Mouse (Mus musculus): ENCODE results near the gene Gabrg3. TPM values are rescaled to one million over a fixed set of nuclear protein-coding genes. Genes with fewer than 3 reads are reported as not detected.

The Gabrg3 gene
- 0.20 and 0.69 TPM in 2 replicates for polyA plus RNA-seq (2016; fragmentation: Nextera tagmentation; extraction: Ambion mirVana)

GRCm38 (mm10) chr7:57386517-57387340 is at the start of gene Gabrg3:
TSS of gene Gabrg3 (minus strand) at chr7:57387188.
- Histone ChIP-seq H3K4me2 (peak within 1 kb of the TSS; percentile 93), H3K27ac (ENCODE audit: poor library complexity, severe bottlenecking) (no peak within 1 kb of the TSS), H3K36me3 (no peaks in the 10 kb centered on the region), H3K27me3 (replicated peaks) (peaks cover 42% of the 10 kb centered on the region), H3K9ac (peak within 1 kb of the TSS; percentile 7), H3K4me3 (peak within 1 kb of the TSS; percentile 55), H3K9me3 (replicated peaks) (no peaks in the 10 kb centered on the region), H3K4me1 (replicated peaks) (0 out of 2 replicates have a peak, but pooled peaks cover 5% of the 10 kb centered on the region)
- 1% methylated on average over 64 of the region's 71 CpGs for WGBS
- peak; percentile 45; the same call in 1 of the 2 replicates for ATAC-seq (ENCODE audit: insufficient number of reproducible peaks, low FRiP score)

- Histone ChIP-seq H3K9ac (no peak overlapping the region), H3K27me3 (replicated peaks) (no peaks in the 10 kb centered on the region), H3K9me3 (replicated peaks) (no peaks in the 10 kb centered on the region), H3K4me3 (no peak overlapping the region), H3K27ac (ENCODE audit: poor library complexity, severe bottlenecking) (no peak overlapping the region), H3K4me2 (no peak overlapping the region), H3K4me1 (replicated peaks) (no peaks in the 10 kb centered on the region), H3K36me3 (no peaks in the 10 kb centered on the region)
- 66% methylated on average over 1 of the region's 1 CpGs for WGBS
- no peak for ATAC-seq (ENCODE audit: insufficient number of reproducible peaks, low FRiP score)
Observed at GRCm38 (mm10) chr7:57422675-57423074, 35.7 kb upstream of the Gabrg3 start.

DNA sequence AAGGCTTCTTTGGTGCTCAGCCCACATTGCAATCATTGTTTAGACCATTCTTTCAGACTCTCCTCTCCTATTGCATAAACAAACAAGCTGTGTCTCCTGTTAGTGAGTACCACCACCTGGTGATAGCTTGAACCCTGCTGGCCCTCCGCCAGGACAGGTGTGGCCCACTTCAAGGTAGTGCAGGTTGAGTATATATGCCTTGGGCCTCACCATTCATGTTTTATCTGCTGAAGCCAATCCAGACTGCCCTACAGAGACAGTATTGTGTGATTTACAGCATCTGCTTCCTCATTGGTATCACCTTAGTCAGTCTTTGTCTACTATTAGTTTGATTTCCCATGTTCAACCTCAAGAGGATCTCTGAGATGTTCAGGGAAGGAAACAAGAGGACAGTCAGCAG is 34.1 kb upstream of the Gabrg3 start:
- ATAC-seq (ENCODE audit: insufficient number of reproducible peaks, low FRiP score) = no peak
- Histone ChIP-seq H3K36me3 (no peaks in the 10 kb centered on the region), H3K9me3 (replicated peaks) (no peaks in the 10 kb centered on the region), H3K27me3 (replicated peaks) (no peaks in the 10 kb centered on the region), H3K27ac (ENCODE audit: poor library complexity, severe bottlenecking) (no peak overlapping the region), H3K4me3 (no peak overlapping the region), H3K4me2 (no peak overlapping the region), H3K9ac (no peak overlapping the region), H3K4me1 (replicated peaks) (no peaks in the 10 kb centered on the region)
- WGBS = 71% methylated on average over 1 of the region's 1 CpGs

DNA sequence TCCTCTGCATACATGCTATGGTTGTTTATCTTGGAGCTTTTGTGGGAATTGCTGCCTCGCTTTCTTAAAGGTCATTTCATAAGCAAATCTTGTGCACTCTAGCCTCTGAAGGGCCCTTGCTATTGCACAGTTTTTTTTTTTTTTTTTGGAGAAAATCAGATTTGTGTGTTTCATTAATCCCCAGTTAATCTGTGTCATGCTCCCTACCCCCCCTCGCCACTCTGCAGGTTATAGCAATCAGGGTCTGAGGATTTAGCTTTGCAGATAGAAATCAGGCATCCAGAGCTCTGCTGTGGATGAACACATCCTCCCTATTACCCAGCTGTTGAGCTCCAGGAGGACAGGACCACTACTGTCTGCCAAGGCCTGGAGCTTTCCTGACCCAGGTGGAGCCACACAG is 32.4 kb upstream of the Gabrg3 start, which contains the start of gene Gabrb3:
Gabrb3 (plus strand) TSS at position 301 of the 400 bp plus-strand sequence.
- WGBS = 61% methylated on average over 2 of the region's 2 CpGs
- H3K4me2 ChIP-seq = no peak within 1 kb of the TSS
- no peaks in the 10 kb centered on the region for H3K9me3 ChIP-seq (replicated peaks)
- H3K9ac ChIP-seq = no peak within 1 kb of the TSS
- no peaks in the 10 kb centered on the region for H3K4me1 ChIP-seq (replicated peaks)
- no peaks in the 10 kb centered on the region for H3K36me3 ChIP-seq
- H3K27ac ChIP-seq (ENCODE audit: poor library complexity, severe bottlenecking) = no peak within 1 kb of the TSS
- H3K27me3 ChIP-seq (replicated peaks) = no peaks in the 10 kb centered on the region
- no peak for ATAC-seq (ENCODE audit: insufficient number of reproducible peaks, low FRiP score)
- H3K4me3 ChIP-seq = no peak within 1 kb of the TSS

- Histone ChIP-seq H3K9me3 (replicated peaks) (no peaks in the 10 kb centered on the region), H3K9ac (no peak overlapping the region), H3K4me2 (no peak overlapping the region), H3K4me1 (replicated peaks) (no peaks in the 10 kb centered on the region), H3K36me3 (no peaks in the 10 kb centered on the region), H3K27ac (ENCODE audit: poor library complexity, severe bottlenecking) (no peak overlapping the region), H3K27me3 (replicated peaks) (no peaks in the 10 kb centered on the region), H3K4me3 (no peak overlapping the region)
- no peak for ATAC-seq (ENCODE audit: insufficient number of reproducible peaks, low FRiP score)
- whole genome bisulfite sequencing = 30% methylated on average over 1 of the region's 1 CpGs
Observed at GRCm38 (mm10) chr7:57412896-57413295, 25.9 kb upstream of the Gabrg3 start.

- 78% methylated on average over 4 of the region's 4 CpGs for WGBS
- Histone ChIP-seq H3K36me3 (no peaks in the 10 kb centered on the region), H3K9ac (no peak overlapping the region), H3K4me3 (no peak overlapping the region), H3K27ac (ENCODE audit: poor library complexity, severe bottlenecking) (no peak overlapping the region), H3K4me2 (no peak overlapping the region), H3K9me3 (replicated peaks) (no peaks in the 10 kb centered on the region), H3K4me1 (replicated peaks) (no peaks in the 10 kb centered on the region), H3K27me3 (replicated peaks) (no peaks in the 10 kb centered on the region)
- no peak for ATAC-seq (ENCODE audit: insufficient number of reproducible peaks, low FRiP score)
Observed at GRCm38 (mm10) chr7:57411163-57411562, 24.2 kb upstream of the Gabrg3 start.

- Histone ChIP-seq H3K36me3 (no peaks in the 10 kb centered on the region), H3K27ac (ENCODE audit: poor library complexity, severe bottlenecking) (no peak overlapping the region), H3K9ac (no peak overlapping the region), H3K4me1 (replicated peaks) (no peaks in the 10 kb centered on the region), H3K4me2 (no peak overlapping the region), H3K27me3 (replicated peaks) (peaks cover under 1% of the 10 kb centered on the region; the same call in 1 of the 2 replicates), H3K4me3 (no peak overlapping the region), H3K9me3 (replicated peaks) (no peaks in the 10 kb centered on the region)
- WGBS = 68% methylated on average over 4 of the region's 4 CpGs
- ATAC-seq (ENCODE audit: insufficient number of reproducible peaks, low FRiP score) = no peak
Observed at GRCm38 (mm10) chr7:57393551-57393950, 6.6 kb upstream of the Gabrg3 start.

GRCm38 (mm10) chr7:57390046-57390445 is 3.1 kb upstream of the Gabrg3 start:
- WGBS = 29% methylated on average over 4 of the region's 4 CpGs
- Histone ChIP-seq H3K9me3 (replicated peaks) (no peaks in the 10 kb centered on the region), H3K4me1 (replicated peaks) (0 out of 2 replicates have a peak, but pooled peaks cover 5% of the 10 kb centered on the region), H3K4me2 (no peak overlapping the region), H3K27ac (ENCODE audit: poor library complexity, severe bottlenecking) (no peak overlapping the region), H3K9ac (no peak overlapping the region), H3K36me3 (no peaks in the 10 kb centered on the region), H3K4me3 (no peak overlapping the region), H3K27me3 (replicated peaks) (peaks cover 32% of the 10 kb centered on the region)
- ATAC-seq (ENCODE audit: insufficient number of reproducible peaks, low FRiP score) = no peak

- no peak for ATAC-seq (ENCODE audit: insufficient number of reproducible peaks, low FRiP score)
- no peaks in the 10 kb centered on the region for H3K36me3 ChIP-seq
Observed at GRCm38 (mm10) chr7:57387341-57387654, 310 bp upstream of the Gabrg3 start.

DNA sequence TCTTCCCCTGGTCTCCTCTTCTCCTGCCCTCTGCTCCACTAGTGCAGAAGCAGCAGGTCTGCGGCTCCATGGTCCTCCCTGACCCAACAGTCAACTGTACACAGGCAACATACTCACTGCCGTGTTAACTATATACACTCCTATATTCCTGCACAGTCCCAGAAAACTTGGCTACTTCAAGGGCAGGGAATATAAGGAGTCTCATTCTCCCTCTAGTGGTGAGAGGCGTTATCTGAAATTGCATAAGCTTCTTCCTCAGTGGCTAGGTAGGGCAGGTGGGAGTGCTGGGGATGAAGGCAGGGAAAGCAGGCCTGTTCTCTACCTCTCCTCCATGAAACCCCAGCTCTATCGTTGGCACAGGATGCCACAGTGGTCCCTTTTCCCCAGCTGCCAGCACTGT is 2.9 kb downstream of the Gabrg3 start:
- no peak overlapping the region for H3K9ac ChIP-seq
- H3K4me2 ChIP-seq = no peak overlapping the region
- H3K9me3 ChIP-seq (replicated peaks) = no peaks in the 10 kb centered on the region
- no peak overlapping the region for H3K27ac ChIP-seq (ENCODE audit: poor library complexity, severe bottlenecking)
- H3K4me1 ChIP-seq (replicated peaks) = 0 out of 2 replicates have a peak, but pooled peaks cover 5% of the 10 kb centered on the region
- WGBS = 31% methylated on average over 4 of the region's 4 CpGs
- H3K27me3 ChIP-seq (replicated peaks) = peaks cover 42% of the 10 kb centered on the region
- H3K4me3 ChIP-seq = no peak overlapping the region
- no peaks in the 10 kb centered on the region for H3K36me3 ChIP-seq
- ATAC-seq (ENCODE audit: insufficient number of reproducible peaks, low FRiP score) = no peak

More at GRCm38 (mm10) chr7:57387341-57387654, 310 bp upstream of the Gabrg3 start:
- 23% methylated on average over 6 of the region's 6 CpGs for WGBS
- H3K4me2 ChIP-seq = peak overlapping the region; percentile 93
- peak overlapping the region; percentile 55 for H3K4me3 ChIP-seq
- H3K9ac ChIP-seq = no peak overlapping the region
- 0 out of 2 replicates have a peak, but pooled peaks cover 5% of the 10 kb centered on the region for H3K4me1 ChIP-seq (replicated peaks)
- peaks cover 42% of the 10 kb centered on the region for H3K27me3 ChIP-seq (replicated peaks)
- H3K9me3 ChIP-seq (replicated peaks) = no peaks in the 10 kb centered on the region
- H3K27ac ChIP-seq (ENCODE audit: poor library complexity, severe bottlenecking) = no peak overlapping the region

- Histone ChIP-seq H3K9me3 (replicated peaks) (no peaks in the 10 kb centered on the region), H3K27ac (ENCODE audit: poor library complexity, severe bottlenecking) (no peak overlapping the region), H3K36me3 (no peaks in the 10 kb centered on the region), H3K4me1 (replicated peaks) (no peaks in the 10 kb centered on the region), H3K4me3 (no peak overlapping the region), H3K4me2 (no peak overlapping the region), H3K9ac (no peak overlapping the region), H3K27me3 (replicated peaks) (no peaks in the 10 kb centered on the region)
- 76% methylated on average over 5 of the region's 5 CpGs for WGBS
- ATAC-seq (ENCODE audit: insufficient number of reproducible peaks, low FRiP score) = no peak
Observed at GRCm38 (mm10) chr7:57366013-57366390, 21.0 kb downstream of the Gabrg3 start.
